Mouse (Mus musculus) neural tube, embryonic 13.5 days (tissue): ENCODE results near the gene Lamtor3. TPM values are rescaled to one million over a fixed set of nuclear protein-coding genes. Genes with fewer than 3 reads are reported as not detected.

Source experiments
- ATAC-seq: fragments of 200-750 bp; cut with Nextera tagmentation; 2 replicates; pipeline ENCODE4 v1.8.0; 2017; ENCODE audit warnings: low read depth, mild to moderate bottlenecking, moderate TSS enrichment, moderate library complexity
- H3K27ac ChIP-seq: fragments of 300-500 bp; sonication (generic); replicated peaks from 2 replicates; pipeline ENCODE4 v1.5.1; 2015; ENCODE audit warnings: moderate library complexity, mild to moderate bottlenecking, inconsistent platforms
- H3K27me3 ChIP-seq: fragments of 300-500 bp; sonication (generic); 2 replicates; pipeline ENCODE4 v1.6.1; 2015; ENCODE audit warnings: mild to moderate bottlenecking, inconsistent platforms
- H3K36me3 ChIP-seq: fragments of 300-500 bp; sonication (generic); 2 replicates; pipeline ENCODE4 v1.6.1; 2015; ENCODE audit warnings: mild to moderate bottlenecking, inconsistent platforms
- H3K4me1 ChIP-seq: fragments of 300-500 bp; sonication (generic); replicated peaks from 2 replicates; pipeline ENCODE4 v1.6.1; 2015; ENCODE audit warnings: inconsistent platforms
- H3K4me2 ChIP-seq: fragments of 300-500 bp; sonication (generic); 2 replicates; pipeline ENCODE4 v1.6.1; 2015; ENCODE audit warnings: inconsistent platforms, mild to moderate bottlenecking, moderate library complexity
- H3K4me3 ChIP-seq: fragments of 300-500 bp; sonication (generic); 2 replicates; pipeline ENCODE4 v1.5.1; 2015; ENCODE audit warnings: mild to moderate bottlenecking, inconsistent platforms
- H3K9ac ChIP-seq: fragments of 300-500 bp; sonication (generic); 2 replicates; pipeline ENCODE4 v1.6.1; 2015; ENCODE audit warnings: moderate library complexity, mild to moderate bottlenecking, inconsistent platforms
- H3K9me3 ChIP-seq: fragments of 300-500 bp; sonication (generic); 2 replicates; pipeline ENCODE4 v1.6.1; 2016; ENCODE audit warnings: inconsistent platforms
- WGBS: fragments of 180-500 bp; shearing (Covaris S2); methylation state at CpG from one replicate; pipeline ENCODE4 v1.1.7; 2015; 5-methylcytosine and 5-hydroxymethylcytosine counted together
- polyA plus RNA-seq: library from polyadenylated mRNA; unstranded; fragments of >200 nt; fragmentation: Nextera tagmentation; extraction: Ambion mirVana; gene quantifications from 2 replicates; pipeline ENCODE4 v1.2.1, GENCODE M21; 2015

Lamtor3 gene
- polyA plus RNA-seq, 1 experiment from 2014 or later = 115 TPM

GRCm38 (mm10) chr3:137968820-137969486 is 50.6 kb downstream of the Lamtor3 start:
- H3K9me3 ChIP-seq = no peaks in the 10 kb centered on the region
- H3K27ac ChIP-seq = no peak overlapping the region
- WGBS = 89% methylated on average over 9 of the region's 9 CpGs
- no peak for ATAC-seq
- no peak overlapping the region for H3K9ac ChIP-seq
- H3K4me2 ChIP-seq = no peak overlapping the region
- H3K4me3 ChIP-seq = no peak overlapping the region
- H3K4me1 ChIP-seq = no peaks in the 10 kb centered on the region
- H3K27me3 ChIP-seq = no peaks in the 10 kb centered on the region
- H3K36me3 ChIP-seq = no peaks in the 10 kb centered on the region

GRCm38 (mm10) chr3:137969951-137970350 is 51.6 kb downstream of the Lamtor3 start:
- Histone ChIP-seq H3K27me3 (no peaks in the 10 kb centered on the region), H3K4me3 (peak overlapping the region; percentile 16; the same call in 1 of the 2 replicates), H3K4me2 (peak overlapping the region; percentile 34), H3K4me1 (no peaks in the 10 kb centered on the region), H3K27ac (no peak overlapping the region), H3K36me3 (no peaks in the 10 kb centered on the region), H3K9me3 (no peaks in the 10 kb centered on the region), H3K9ac (no peak overlapping the region)
- ATAC-seq = no peak
- 54% methylated on average over 12 of the region's 12 CpGs for WGBS

GRCm38 (mm10) chr3:137972224-137972623 is 53.9 kb downstream of the Lamtor3 start:
- Histone ChIP-seq H3K27ac (no peak overlapping the region), H3K4me3 (no peak overlapping the region), H3K4me2 (no peak overlapping the region), H3K9me3 (no peaks in the 10 kb centered on the region), H3K9ac (no peak overlapping the region), H3K4me1 (peaks cover 5% of the 10 kb centered on the region), H3K36me3 (no peaks in the 10 kb centered on the region), H3K27me3 (no peaks in the 10 kb centered on the region)
- 86% methylated on average over 5 of the region's 5 CpGs for WGBS
- no peak for ATAC-seq

- Histone ChIP-seq H3K27me3 (no peaks in the 10 kb centered on the region), H3K4me2 (no peak overlapping the region), H3K36me3 (no peaks in the 10 kb centered on the region), H3K9me3 (no peaks in the 10 kb centered on the region), H3K27ac (no peak overlapping the region), H3K9ac (no peak overlapping the region), H3K4me1 (peaks cover 13% of the 10 kb centered on the region), H3K4me3 (no peak overlapping the region)
- 97% methylated on average over 7 of the region's 7 CpGs for WGBS
- no peak for ATAC-seq
These were observed 54.7 kb downstream of the Lamtor3 start for GRCm38 (mm10) chr3:137972989-137973388.

GRCm38 (mm10) chr3:137974306-137974705 is 56.0 kb downstream of the Lamtor3 start:
- Histone ChIP-seq H3K9me3 (no peaks in the 10 kb centered on the region), H3K27me3 (no peaks in the 10 kb centered on the region), H3K4me2 (no peak overlapping the region), H3K4me3 (no peak overlapping the region), H3K36me3 (no peaks in the 10 kb centered on the region), H3K4me1 (peaks cover 13% of the 10 kb centered on the region), H3K27ac (no peak overlapping the region), H3K9ac (no peak overlapping the region)
- 86% methylated on average over 8 of the region's 8 CpGs for WGBS
- ATAC-seq = no peak

- peaks cover 13% of the 10 kb centered on the region for H3K4me1 ChIP-seq
- H3K4me2 ChIP-seq = no peak overlapping the region
These were observed 57.1 kb downstream of the Lamtor3 start for GRCm38 (mm10) chr3:137975435-137975834.

GRCm38 (mm10) chr3:137975856-137976423 is 57.6 kb downstream of the Lamtor3 start:
- Histone ChIP-seq H3K27ac (no peak overlapping the region), H3K27me3 (no peaks in the 10 kb centered on the region; the same call in 1 of the 2 replicates), H3K4me2 (no peak overlapping the region), H3K4me3 (no peak overlapping the region), H3K36me3 (no peaks in the 10 kb centered on the region), H3K9ac (no peak overlapping the region), H3K4me1 (peaks cover 13% of the 10 kb centered on the region), H3K9me3 (no peaks in the 10 kb centered on the region)
- 88% methylated on average over 17 of the region's 17 CpGs for WGBS
- ATAC-seq = peak; percentile 28; the same call in 1 of the 2 replicates

More at GRCm38 (mm10) chr3:137975435-137975834, 57.1 kb downstream of the Lamtor3 start:
- ATAC-seq = no peak
- no peak overlapping the region for H3K27ac ChIP-seq
- no peak overlapping the region for H3K4me3 ChIP-seq
- H3K9me3 ChIP-seq = no peaks in the 10 kb centered on the region
- H3K27me3 ChIP-seq = no peaks in the 10 kb centered on the region; the same call in 1 of the 2 replicates
- 70% methylated on average over 7 of the region's 7 CpGs for WGBS
- H3K9ac ChIP-seq = no peak overlapping the region
- H3K36me3 ChIP-seq = no peaks in the 10 kb centered on the region

- 25% methylated on average over 9 of the region's 9 CpGs for WGBS
- no peak overlapping the region for H3K4me3 ChIP-seq
- no peaks in the 10 kb centered on the region for H3K9me3 ChIP-seq
- no peaks in the 10 kb centered on the region for H3K36me3 ChIP-seq
- no peaks in the 10 kb centered on the region; the same call in 1 of the 2 replicates for H3K27me3 ChIP-seq
- no peak overlapping the region for H3K4me2 ChIP-seq
- ATAC-seq = peak; percentile 88
- H3K4me1 ChIP-seq = peaks cover 13% of the 10 kb centered on the region
- peak overlapping the region; percentile 62 for H3K27ac ChIP-seq
- no peak overlapping the region for H3K9ac ChIP-seq
These were observed 58.8 kb downstream of the Lamtor3 start for GRCm38 (mm10) chr3:137976943-137977628.

GRCm38 (mm10) chr3:137977629-137978041 is 59.3 kb downstream of the Lamtor3 start:
- Histone ChIP-seq H3K9ac (no peak overlapping the region), H3K4me3 (no peak overlapping the region), H3K27me3 (no peaks in the 10 kb centered on the region; the same call in 1 of the 2 replicates), H3K4me1 (peaks cover 13% of the 10 kb centered on the region), H3K36me3 (no peaks in the 10 kb centered on the region), H3K4me2 (no peak overlapping the region), H3K27ac (peak overlapping the region; percentile 62), H3K9me3 (no peaks in the 10 kb centered on the region)
- ATAC-seq = peak; percentile 71
- WGBS = 18% methylated on average over 6 of the region's 6 CpGs

GRCm38 (mm10) chr3:137978233-137978632 is 59.9 kb downstream of the Lamtor3 start:
- H3K27ac ChIP-seq = no peak overlapping the region
- no peak overlapping the region for H3K4me2 ChIP-seq
- H3K9me3 ChIP-seq = no peaks in the 10 kb centered on the region
- H3K36me3 ChIP-seq = no peaks in the 10 kb centered on the region
- WGBS = 91% methylated on average over 5 of the region's 5 CpGs
- ATAC-seq = no peak
- no peak overlapping the region for H3K4me3 ChIP-seq
- peaks cover 13% of the 10 kb centered on the region for H3K4me1 ChIP-seq
- no peaks in the 10 kb centered on the region; the same call in 1 of the 2 replicates for H3K27me3 ChIP-seq
- no peak overlapping the region for H3K9ac ChIP-seq
